Mouse (Mus musculus) embryonic facial prominence, embryonic 11.5 days (tissue): Measurements from ENCODE around the gene Slc7a6. TPM values are rescaled to one million over a fixed set of nuclear protein-coding genes. Genes with fewer than 3 reads are reported as not detected.

Source experiments
- ATAC-seq: fragments of 200-750 bp; cut with Nextera tagmentation; replicated peaks from 2 replicates; pipeline ENCODE4 v1.8.0; 2017; ENCODE audit warnings: low read depth; ENCODE audit not compliant: insufficient number of reproducible peaks, low FRiP score, low TSS enrichment
- DNase-seq: peaks from one replicate; pipeline ENCODE4 v3.0.0-alpha.2; 2015; ENCODE audit warnings: low spot score
- H3K27ac ChIP-seq: fragments of 300-500 bp; sonication (generic); replicated peaks from 2 replicates; pipeline ENCODE4 v1.5.1; 2014; ENCODE audit warnings: mild to moderate bottlenecking, low read depth, low read length, control low read depth
- H3K27me3 ChIP-seq: fragments of 300-500 bp; sonication (generic); 2 replicates; pipeline ENCODE4 v1.6.1; 2014; ENCODE audit warnings: mild to moderate bottlenecking, low read length, moderate library complexity, mixed read lengths; ENCODE audit not compliant: control insufficient read depth, insufficient read depth
- H3K36me3 ChIP-seq: fragments of 300-500 bp; sonication (generic); replicated peaks from 2 replicates; pipeline ENCODE4 v1.6.1; 2014; ENCODE audit warnings: low read depth, mild to moderate bottlenecking, low read length, moderate library complexity, mixed read lengths; ENCODE audit not compliant: control insufficient read depth, insufficient read depth
- H3K4me1 ChIP-seq: fragments of 300-500 bp; sonication (generic); 2 replicates; pipeline ENCODE4 v1.6.1; 2014; ENCODE audit warnings: low read length, mixed read lengths; ENCODE audit not compliant: control insufficient read depth, insufficient read depth
- H3K4me2 ChIP-seq: fragments of 300-500 bp; sonication (generic); 2 replicates; pipeline ENCODE4 v1.6.1; 2014; ENCODE audit warnings: low read depth, mild to moderate bottlenecking, control low read depth, low read length, moderate library complexity
- H3K4me3 ChIP-seq: fragments of 300-500 bp; sonication (generic); 2 replicates; pipeline ENCODE4 v1.5.1; 2014; ENCODE audit warnings: low read depth, low read length, control low read depth
- H3K9ac ChIP-seq: fragments of 300-500 bp; sonication (generic); replicated peaks from 2 replicates; pipeline ENCODE4 v1.6.1; 2014; ENCODE audit warnings: mild to moderate bottlenecking, control low read depth, low read length
- H3K9me3 ChIP-seq: fragments of 300-500 bp; sonication (generic); replicated peaks from 2 replicates; pipeline ENCODE4 v1.6.1; 2016; ENCODE audit warnings: mild to moderate bottlenecking, low read length, inconsistent platforms, mixed read lengths; ENCODE audit not compliant: control insufficient read depth
- WGBS: fragments of 180-500 bp; shearing (Covaris S2); extraction: QIAGEN DNeasy Blood & Tissue Kit; methylation state at CpG from one replicate; pipeline ENCODE4 v1.1.7; 2014; 5-methylcytosine and 5-hydroxymethylcytosine counted together
- polyA plus RNA-seq: library from polyadenylated mRNA; unstranded; fragments of >200 nt; fragmentation: Nextera tagmentation; extraction: Ambion mirVana; gene quantifications from 2 replicates; pipeline ENCODE4 v1.2.1, GENCODE M21; 2014

Slc7a6 gene
- polyA plus RNA-seq, 1 experiment from 2014 or later, result 82.4 TPM

DNA sequence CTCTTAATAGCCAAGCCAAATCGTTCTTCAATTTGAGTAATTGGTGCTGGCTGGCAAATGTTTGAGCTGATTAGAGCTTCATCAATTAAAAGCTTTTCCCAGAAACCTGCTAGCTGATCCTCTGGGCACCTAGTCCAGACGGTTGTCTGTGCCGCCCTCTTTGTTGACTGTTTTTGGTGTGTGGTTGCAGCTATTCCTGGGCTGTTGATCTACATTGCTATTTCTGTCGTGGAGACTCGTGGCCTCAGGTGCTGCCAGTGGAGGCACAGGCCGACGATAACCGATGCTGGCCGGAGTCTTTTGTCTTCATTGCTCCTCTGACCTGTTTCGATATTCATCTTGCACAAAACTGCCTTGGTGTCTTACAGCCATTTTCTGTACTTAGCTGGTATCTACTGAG, 10.3 kb upstream of the Slc7a6 start:
- WGBS, result 89% methylated on average over 10 of the region's 10 CpGs
- Histone ChIP-seq H3K9ac (no peak overlapping the region), H3K9me3 (no peaks in the 10 kb centered on the region), H3K4me2 (no peak overlapping the region), H3K27me3 (no peaks in the 10 kb centered on the region), H3K36me3 (no peaks in the 10 kb centered on the region; the same call in 1 of the 2 replicates), H3K27ac (no peak overlapping the region), H3K4me3 (no peak overlapping the region), H3K4me1 (no peaks in the 10 kb centered on the region)
- DNase-seq, result no peak
- ATAC-seq, result no peak

DNA sequence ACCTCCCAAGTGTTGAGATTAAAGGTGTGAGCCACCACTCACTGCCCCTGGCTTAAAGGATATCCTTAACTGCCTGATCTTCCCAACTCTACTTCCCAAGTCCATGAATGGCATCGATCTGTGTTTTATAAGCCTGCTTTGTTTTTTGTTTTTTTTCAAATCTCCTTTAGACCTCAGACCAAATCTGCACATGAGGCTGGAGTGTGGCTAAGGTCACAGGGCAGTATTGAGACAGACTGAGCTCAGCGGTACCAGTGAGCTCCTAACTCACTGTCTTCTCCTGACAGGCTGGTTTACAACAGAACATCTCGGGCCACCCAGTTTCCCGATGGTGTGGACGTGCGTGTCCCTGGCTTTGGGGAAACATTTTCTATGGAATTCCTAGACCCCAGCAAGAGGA, 8.8 kb upstream of the Slc7a6 start:
- no peaks in the 10 kb centered on the region; the same call in 1 of the 2 replicates for H3K36me3 ChIP-seq
- WGBS, result 89% methylated on average over 6 of the region's 6 CpGs
- H3K27ac ChIP-seq, result no peak overlapping the region
- no peak overlapping the region for H3K9ac ChIP-seq
- no peak overlapping the region for H3K4me3 ChIP-seq
- H3K27me3 ChIP-seq, result no peaks in the 10 kb centered on the region
- H3K9me3 ChIP-seq, result no peaks in the 10 kb centered on the region
- no peak overlapping the region for H3K4me2 ChIP-seq
- H3K4me1 ChIP-seq, result no peaks in the 10 kb centered on the region
- no peak for DNase-seq
- no peak for ATAC-seq

DNA sequence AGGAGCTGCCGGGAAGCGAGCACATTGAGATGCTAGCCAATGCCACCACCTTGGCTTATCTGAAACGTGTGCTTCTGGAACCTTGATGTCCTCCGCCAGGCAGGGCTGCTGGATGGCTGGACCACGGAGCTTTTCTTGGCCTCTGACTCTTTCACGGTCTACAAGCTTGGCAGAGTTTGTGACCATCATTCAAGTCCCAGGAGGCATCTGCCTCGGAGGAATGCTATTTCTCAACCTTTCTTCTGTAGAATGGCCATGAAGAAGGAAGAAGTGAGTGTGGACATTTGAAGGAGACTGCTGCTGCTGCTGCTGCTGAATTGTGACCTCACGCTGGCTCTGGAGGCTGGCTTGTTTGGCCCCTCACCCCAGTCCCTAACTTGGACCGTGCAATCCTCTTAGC, 5.4 kb upstream of the Slc7a6 start:
- Histone ChIP-seq H3K36me3 (no peaks in the 10 kb centered on the region; the same call in 1 of the 2 replicates), H3K4me3 (no peak overlapping the region), H3K9me3 (no peaks in the 10 kb centered on the region), H3K9ac (no peak overlapping the region), H3K27me3 (no peaks in the 10 kb centered on the region), H3K27ac (no peak overlapping the region), H3K4me1 (no peaks in the 10 kb centered on the region), H3K4me2 (no peak overlapping the region)
- DNase-seq (no peak), ATAC-seq (no peak)
- 91% methylated on average over 9 of the region's 9 CpGs for WGBS

DNA sequence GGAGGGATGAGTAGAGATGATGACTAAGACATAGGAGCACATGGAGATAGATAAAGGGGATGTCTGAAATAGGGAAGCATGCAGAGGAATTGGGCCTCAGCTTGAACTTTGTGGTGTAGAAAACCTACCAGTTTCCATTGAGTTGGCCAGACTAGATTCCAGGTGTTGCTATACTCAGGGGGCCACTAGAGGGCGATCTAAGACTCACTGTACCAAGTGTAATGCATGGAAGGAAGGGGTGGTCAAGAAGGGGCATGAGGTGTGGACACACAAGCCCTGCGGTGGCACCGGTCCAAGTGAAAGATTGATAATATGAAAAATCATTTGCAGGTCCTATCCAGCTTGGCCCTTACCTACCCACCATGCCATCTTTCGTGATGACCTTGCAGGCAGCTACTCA, 3.2 kb upstream of the Slc7a6 start:
- Histone ChIP-seq H3K36me3 (no peaks in the 10 kb centered on the region; the same call in 1 of the 2 replicates), H3K27me3 (no peaks in the 10 kb centered on the region), H3K4me3 (no peak overlapping the region), H3K27ac (no peak overlapping the region), H3K9ac (no peak overlapping the region), H3K9me3 (no peaks in the 10 kb centered on the region), H3K4me1 (no peaks in the 10 kb centered on the region; the same call in 1 of the 2 replicates), H3K4me2 (no peak overlapping the region)
- WGBS, result 49% methylated on average over 4 of the region's 4 CpGs
- DNase-seq (peak; percentile 75), ATAC-seq (no peak)

DNA sequence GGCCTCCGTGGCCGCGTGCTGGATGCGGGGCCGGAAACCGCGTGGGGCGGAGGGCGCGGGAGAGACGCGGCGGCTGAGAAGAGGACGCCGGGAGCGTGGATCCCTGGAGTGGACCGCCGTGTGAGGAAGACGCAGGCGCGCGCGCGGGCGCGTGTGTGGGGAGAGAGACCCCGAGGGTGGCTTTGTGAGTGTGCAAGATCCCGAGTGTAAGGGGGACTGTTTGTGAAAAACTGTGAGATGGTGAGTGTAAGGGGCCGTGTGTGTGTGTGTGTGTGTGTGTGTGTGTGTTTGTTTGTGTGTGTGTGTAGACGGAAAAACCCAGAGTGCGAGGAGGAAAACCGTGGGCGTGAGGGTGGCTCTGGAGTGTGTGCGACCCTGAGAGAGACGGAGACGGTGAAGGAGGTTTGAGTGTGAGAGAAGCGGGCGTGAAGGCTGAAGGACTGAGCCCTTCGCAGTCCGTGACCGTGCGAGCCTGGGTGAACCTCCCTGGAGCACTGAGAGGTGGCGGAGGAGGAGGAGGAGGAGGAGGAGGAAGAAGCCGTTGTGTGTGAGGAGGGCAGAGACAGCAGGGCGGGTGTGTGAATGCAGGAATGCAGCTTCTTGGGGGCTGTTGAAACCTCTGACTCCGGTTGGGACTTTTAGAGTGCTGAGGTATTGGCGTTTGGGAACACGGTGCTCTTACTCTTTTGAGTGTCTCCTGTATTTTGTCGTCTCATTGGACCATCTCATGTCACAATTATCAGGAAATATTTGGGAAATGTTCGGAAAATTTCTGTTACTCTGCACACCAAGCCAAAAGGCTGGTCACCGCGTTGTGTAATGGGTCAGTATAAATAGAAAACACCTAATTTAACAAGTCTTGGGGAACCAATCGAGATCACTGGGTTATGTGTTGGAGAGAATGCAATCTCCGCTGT, 618 bp downstream of the Slc7a6 start:
- no peaks in the 10 kb centered on the region for H3K27me3 ChIP-seq
- peak overlapping the region; percentile 73 for H3K27ac ChIP-seq
- H3K4me2 ChIP-seq, result peak overlapping the region; percentile 54
- no peaks in the 10 kb centered on the region for H3K36me3 ChIP-seq
- ATAC-seq (peak; percentile 60), DNase-seq (peak; percentile 63)
- peak overlapping the region; percentile 92 for H3K9ac ChIP-seq
- H3K4me3 ChIP-seq, result peak overlapping the region; percentile 88
- WGBS, result 1% methylated on average over 53 of the region's 54 CpGs
- no peaks in the 10 kb centered on the region; the same call in 1 of the 2 replicates for H3K4me1 ChIP-seq
- no peaks in the 10 kb centered on the region for H3K9me3 ChIP-seq

DNA sequence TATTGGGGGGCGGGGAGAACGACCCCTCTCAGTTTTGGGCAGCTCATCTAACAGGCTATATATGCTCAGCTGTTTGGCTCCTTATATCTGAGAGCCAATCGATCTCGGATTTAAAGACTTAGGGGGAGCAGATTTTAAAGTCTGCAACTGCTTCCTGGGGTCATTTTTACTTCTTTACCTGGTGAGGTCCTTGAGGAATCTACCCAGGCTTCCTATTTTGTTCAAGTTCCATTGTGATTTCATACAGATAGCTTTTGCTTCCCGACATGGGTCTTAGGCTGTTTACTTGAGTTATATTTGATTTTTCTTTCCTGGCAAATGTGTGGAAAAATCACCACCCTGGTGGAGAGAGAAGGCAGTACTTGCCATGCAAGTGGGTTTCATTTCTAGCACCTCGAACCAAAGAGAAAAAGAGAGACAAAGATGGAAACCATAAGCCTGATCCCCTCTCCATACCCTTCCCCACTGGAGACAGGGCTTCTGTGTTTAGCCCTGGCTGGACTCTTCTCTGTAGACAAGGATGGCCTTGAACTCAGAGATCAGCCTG, 1.4 kb downstream of the Slc7a6 start:
- Histone ChIP-seq H3K4me2 (peak overlapping the region; percentile 54), H3K27me3 (no peaks in the 10 kb centered on the region), H3K36me3 (no peaks in the 10 kb centered on the region), H3K9me3 (no peaks in the 10 kb centered on the region), H3K27ac (no peak overlapping the region), H3K9ac (peak overlapping the region; percentile 92), H3K4me1 (no peaks in the 10 kb centered on the region; the same call in 1 of the 2 replicates), H3K4me3 (peak overlapping the region; percentile 88)
- 48% methylated on average over 6 of the region's 6 CpGs for WGBS
- ATAC-seq (no peak), DNase-seq (no peak)

DNA sequence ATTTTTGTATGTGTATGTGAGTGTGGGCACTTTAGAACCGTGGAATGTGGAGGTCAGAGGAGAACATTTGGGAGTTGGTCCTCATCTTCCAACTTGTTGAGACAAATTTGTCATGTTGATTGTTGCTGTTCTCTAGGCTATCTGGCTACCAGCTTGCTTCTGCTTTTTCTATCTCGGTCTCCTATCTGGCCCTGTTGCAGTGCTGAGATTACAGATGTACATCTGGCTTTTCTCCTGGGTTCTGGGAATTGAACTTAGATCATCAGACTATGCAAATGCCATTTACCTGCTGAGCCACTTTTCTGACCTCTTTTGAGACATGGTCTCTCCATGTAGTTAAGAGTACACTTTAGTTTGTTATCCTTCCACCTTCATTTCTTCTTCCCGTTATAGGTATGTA, 4.9 kb downstream of the Slc7a6 start:
- ATAC-seq, result no peak
- WGBS, result 93% methylated on average over 3 of the region's 3 CpGs

DNA sequence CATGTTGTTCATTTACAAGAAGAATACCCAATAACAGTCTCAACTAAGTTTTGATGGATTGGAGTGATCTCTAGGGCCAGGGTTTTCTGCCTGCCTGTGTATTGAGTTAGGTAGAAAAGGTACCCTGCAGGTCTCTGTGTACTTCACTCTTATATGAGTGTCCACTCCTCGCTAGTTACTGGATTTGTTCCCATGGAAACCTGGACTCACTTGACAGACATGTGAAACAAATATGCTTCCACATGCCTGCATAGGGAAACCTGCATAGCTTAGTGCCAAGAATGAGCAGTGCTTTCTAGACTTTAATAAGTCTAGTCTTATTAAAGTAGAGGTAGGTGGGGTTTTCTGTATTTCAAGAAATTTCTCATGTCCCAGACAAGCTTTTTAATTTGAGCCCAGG, 8.2 kb downstream of the Slc7a6 start:
- H3K27ac ChIP-seq, result no peak overlapping the region
- 39% methylated on average over 1 of the region's 1 CpGs for WGBS
- no peaks in the 10 kb centered on the region for H3K4me1 ChIP-seq
- no peaks in the 10 kb centered on the region for H3K36me3 ChIP-seq
- H3K9ac ChIP-seq, result no peak overlapping the region
- no peaks in the 10 kb centered on the region for H3K9me3 ChIP-seq
- no peak overlapping the region for H3K4me3 ChIP-seq
- H3K4me2 ChIP-seq, result no peak overlapping the region
- no peaks in the 10 kb centered on the region for H3K27me3 ChIP-seq
- DNase-seq, result peak; percentile 46
- no peak for ATAC-seq

More for the DNA sequence above, 4.9 kb downstream of the Slc7a6 start:
- H3K4me2 ChIP-seq, result no peak overlapping the region
- H3K9me3 ChIP-seq, result no peaks in the 10 kb centered on the region
- no peaks in the 10 kb centered on the region; the same call in 1 of the 2 replicates for H3K4me1 ChIP-seq
- H3K27ac ChIP-seq, result no peak overlapping the region
- no peaks in the 10 kb centered on the region for H3K27me3 ChIP-seq
- H3K4me3 ChIP-seq, result no peak overlapping the region
- H3K9ac ChIP-seq, result no peak overlapping the region
- no peaks in the 10 kb centered on the region for H3K36me3 ChIP-seq
- DNase-seq, result no peak
